Mouse (Mus musculus) ovary, postnatal 36 days (tissue): ENCODE data around the gene Srebf2.

Experiments used
- DNase-seq: peaks from one replicate; pipeline ENCODE4 v3.0.0; 2022; ENCODE audit warnings: low spot score, mixed read lengths

The Srebf2 gene

GRCm38 (mm10) chr15:82183596-82183995, 36.6 kb downstream of the Srebf2 start:
- no peak for DNase-seq

- DNase-seq: no peak
Measured at GRCm38 (mm10) chr15:82184183-82184582, 37.2 kb downstream of the Srebf2 start.

- no peak for DNase-seq
Measured at GRCm38 (mm10) chr15:82184656-82185055, 37.7 kb downstream of the Srebf2 start.

- DNase-seq: no peak
Measured at GRCm38 (mm10) chr15:82185062-82185783, 38.2 kb downstream of the Srebf2 start.

- no peak for DNase-seq
Measured at GRCm38 (mm10) chr15:82186131-82186530, 39.1 kb downstream of the Srebf2 start.

GRCm38 (mm10) chr15:82186931-82187330, 40.0 kb downstream of the Srebf2 start:
- DNase-seq: no peak

- DNase-seq: no peak
Measured at GRCm38 (mm10) chr15:82187401-82187800, 40.4 kb downstream of the Srebf2 start.

DNA sequence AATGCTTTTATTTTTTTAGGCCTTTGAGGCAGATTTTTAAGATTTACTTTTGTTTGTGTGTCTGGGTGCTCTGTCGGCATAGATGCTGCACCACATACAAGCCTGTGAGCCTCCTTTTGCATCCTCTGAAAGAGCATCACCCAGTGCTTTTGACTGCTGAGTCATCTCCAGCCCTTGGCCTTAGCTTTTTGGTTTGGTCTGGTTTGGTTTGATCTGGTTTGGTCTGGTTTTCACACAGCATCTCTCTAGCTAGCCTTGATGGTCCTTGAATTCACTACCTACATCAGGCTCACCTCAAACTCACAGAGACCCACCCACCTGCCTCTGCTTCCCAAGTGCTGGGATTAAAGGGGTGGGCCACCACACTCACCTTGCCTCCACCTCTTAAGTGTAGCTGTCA, 40.9 kb downstream of the Srebf2 start:
- DNase-seq: no peak

GRCm38 (mm10) chr15:82188481-82189240, 41.7 kb downstream of the Srebf2 start:
- no peak for DNase-seq

DNA sequence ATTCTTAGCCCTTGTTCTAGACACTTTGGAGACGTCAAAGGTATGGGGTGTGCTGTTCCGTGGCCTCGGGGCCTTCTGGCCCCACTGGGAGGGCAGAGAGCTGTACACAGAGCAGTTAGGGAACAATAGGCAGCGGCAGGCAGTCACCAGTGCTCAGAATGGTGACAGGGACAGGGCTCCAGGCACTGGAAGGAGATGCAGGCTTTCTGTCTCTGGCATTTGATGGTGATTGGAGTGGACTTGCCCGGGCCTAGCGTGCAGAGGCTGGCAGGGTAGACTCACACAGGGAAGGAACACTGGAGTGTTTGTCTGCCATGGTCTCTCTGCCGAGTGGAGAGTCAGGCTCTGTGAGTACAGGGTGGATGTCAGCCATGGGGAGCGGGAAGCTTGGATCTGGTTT, 45.6 kb downstream of the Srebf2 start:
- DNase-seq: no peak

GRCm38 (mm10) chr15:82196300-82196699, 49.3 kb downstream of the Srebf2 start:
- DNase-seq: no peak

DNA sequence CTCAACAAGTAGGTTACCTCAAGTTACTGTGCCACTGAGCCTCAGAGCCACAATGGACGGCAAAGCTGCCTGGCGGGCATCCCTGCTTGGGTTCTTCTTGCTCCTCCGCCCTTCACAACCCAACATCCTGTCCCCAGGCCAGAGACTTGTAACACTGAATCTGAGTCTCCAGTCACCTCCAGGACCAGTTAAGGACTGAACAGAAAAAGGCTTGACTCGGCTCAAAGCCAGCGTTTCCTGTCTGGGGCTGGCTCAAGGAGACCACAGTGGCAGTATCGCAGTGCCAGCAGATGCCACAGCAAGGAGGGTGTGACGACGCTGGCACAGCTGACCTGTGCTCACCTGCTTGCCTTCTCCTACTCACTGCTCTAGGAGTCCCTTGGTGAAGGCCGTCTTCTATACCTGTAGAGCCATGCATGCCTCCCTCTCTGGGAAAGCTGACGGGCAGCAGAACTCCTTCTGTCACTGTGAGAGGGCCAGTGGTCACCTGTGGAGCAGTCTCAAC, 50.3 kb downstream of the Srebf2 start:
- no peak for DNase-seq

- DNase-seq: no peak
Measured at GRCm38 (mm10) chr15:82197937-82198336, 51.0 kb downstream of the Srebf2 start.

GRCm38 (mm10) chr15:82198342-82198741, 51.4 kb downstream of the Srebf2 start:
- DNase-seq: no peak

DNA sequence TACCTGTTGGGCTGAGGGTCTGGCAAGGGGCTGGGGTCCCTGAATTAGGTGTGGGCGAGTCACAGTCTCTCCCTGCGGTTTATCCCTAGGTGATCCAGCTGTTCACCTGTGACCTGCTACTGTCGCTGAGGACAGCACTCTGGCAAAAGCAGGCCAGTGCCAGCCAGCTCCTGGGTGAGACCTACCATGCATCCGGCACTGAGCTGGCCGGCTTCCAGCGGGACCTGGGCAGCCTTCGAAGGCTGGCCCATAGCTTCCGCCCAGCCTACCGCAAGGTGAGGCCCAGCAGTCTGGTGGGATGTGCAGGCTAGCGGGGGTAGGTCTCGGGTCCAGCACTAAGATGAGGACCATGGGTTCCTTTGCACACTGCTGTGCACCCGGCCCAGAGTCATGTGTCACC, 52.6 kb downstream of the Srebf2 start:
- DNase-seq: no peak

GRCm38 (mm10) chr15:82202086-82202485, 55.1 kb downstream of the Srebf2 start:
- DNase-seq: no peak

- no peak for DNase-seq
Measured at GRCm38 (mm10) chr15:82203090-82203489, 56.1 kb downstream of the Srebf2 start.

- DNase-seq: no peak
Measured at GRCm38 (mm10) chr15:82203611-82204351, 56.8 kb downstream of the Srebf2 start.

DNA sequence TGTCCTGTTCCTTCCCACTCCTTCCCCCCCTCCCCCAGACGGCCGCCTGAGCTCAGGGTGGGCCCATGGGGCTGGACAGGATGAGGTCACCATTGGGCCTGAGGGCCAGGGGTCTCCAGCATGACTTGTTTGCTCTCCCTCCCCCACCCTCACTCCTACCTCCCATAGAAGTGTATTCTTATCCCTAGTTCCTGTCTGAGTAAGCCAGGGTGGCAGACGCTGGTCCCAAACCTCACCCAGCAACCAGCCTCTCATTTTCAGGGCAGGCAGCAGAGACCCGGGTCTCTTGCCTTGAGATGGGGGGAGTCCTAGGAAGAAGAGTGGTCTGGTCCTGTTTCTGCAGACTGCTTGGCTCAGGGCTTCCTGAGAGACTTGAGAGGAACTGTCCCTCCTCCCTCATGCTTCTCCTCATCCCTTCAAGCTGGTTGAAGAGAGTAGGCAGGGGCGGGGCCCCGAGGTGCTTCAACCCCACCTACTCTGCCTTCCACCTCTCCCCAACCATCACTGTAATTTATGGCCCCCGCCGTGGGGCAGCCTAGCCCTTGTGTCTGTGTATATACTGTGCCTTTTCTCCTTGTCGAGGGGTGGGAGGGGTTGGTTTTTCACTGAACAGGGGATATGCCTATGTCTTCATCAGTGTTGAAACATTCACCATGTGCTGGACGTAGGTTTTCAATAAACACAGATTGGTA, 57.8 kb downstream of the Srebf2 start:
- no peak for DNase-seq

GRCm38 (mm10) chr15:82206365-82207104, 59.6 kb downstream of the Srebf2 start:
- DNase-seq: peak; percentile 64

GRCm38 (mm10) chr15:82207105-82207459, 60.1 kb downstream of the Srebf2 start:
- DNase-seq: no peak
